Mouse (Mus musculus) neural tube, embryonic 15.5 days (tissue): ENCODE results near the gene Hoxa9. TPM values are rescaled to one million over a fixed set of nuclear protein-coding genes. Genes with fewer than 3 reads are reported as not detected.

ENCODE experiments used
- ATAC-seq: fragments of 200-750 bp; cut with Nextera tagmentation; 2 replicates; pipeline ENCODE4 v1.8.0; 2017; ENCODE audit warnings: mild to moderate bottlenecking, moderate TSS enrichment, moderate library complexity; ENCODE audit not compliant: low FRiP score
- H3K27ac ChIP-seq: fragments of 300-500 bp; sonication (generic); replicated peaks from 2 replicates; pipeline ENCODE4 v1.5.1; 2015; ENCODE audit warnings: mild to moderate bottlenecking, inconsistent platforms
- H3K27me3 ChIP-seq: fragments of 300-500 bp; sonication (generic); replicated peaks from 2 replicates; pipeline ENCODE4 v1.6.1; 2015; ENCODE audit warnings: inconsistent platforms
- H3K36me3 ChIP-seq: fragments of 300-500 bp; sonication (generic); 2 replicates; pipeline ENCODE4 v1.6.1; 2015; ENCODE audit warnings: inconsistent platforms
- H3K4me1 ChIP-seq: fragments of 300-500 bp; sonication (generic); 2 replicates; pipeline ENCODE4 v1.6.1; 2015; ENCODE audit warnings: inconsistent platforms
- H3K4me2 ChIP-seq: fragments of 300-500 bp; sonication (generic); 2 replicates; pipeline ENCODE4 v1.6.1; 2015; ENCODE audit warnings: inconsistent platforms, mild to moderate bottlenecking, moderate library complexity
- H3K4me3 ChIP-seq: fragments of 300-500 bp; sonication (generic); replicated peaks from 2 replicates; pipeline ENCODE4 v1.5.1; 2015; ENCODE audit warnings: mild to moderate bottlenecking, inconsistent platforms
- H3K9ac ChIP-seq: fragments of 300-500 bp; sonication (generic); replicated peaks from 2 replicates; pipeline ENCODE4 v1.6.1; 2015; ENCODE audit warnings: mild to moderate bottlenecking, inconsistent platforms
- H3K9me3 ChIP-seq: fragments of 300-500 bp; sonication (generic); replicated peaks from 2 replicates; pipeline ENCODE4 v1.6.1; 2016; ENCODE audit warnings: inconsistent platforms
- WGBS: fragments of 180-500 bp; shearing (Covaris S2); methylation state at CpG from one replicate; pipeline ENCODE4 v1.1.7; 2015; ENCODE audit warnings: mixed read lengths; 5-methylcytosine and 5-hydroxymethylcytosine counted together
- polyA plus RNA-seq: library from polyadenylated mRNA; unstranded; fragments of >200 nt; fragmentation: Nextera tagmentation; extraction: Ambion mirVana; gene quantifications from 2 replicates; pipeline ENCODE4 v1.2.1, GENCODE M21; 2015

Gene Hoxa9
- polyA plus RNA-seq, 1 experiment from 2014 or later, result 77.5 TPM

GRCm38 (mm10) chr6:52216691-52217458, 14.0 kb downstream of the Hoxa9 start:
- Histone ChIP-seq H3K4me1 (peaks cover 61% of the 10 kb centered on the region), H3K4me2 (peak overlapping the region; percentile 85), H3K27me3 (no peaks in the 10 kb centered on the region), H3K9ac (peak overlapping the region; percentile 92), H3K9me3 (no peaks in the 10 kb centered on the region), H3K27ac (peak overlapping the region; percentile 100), H3K36me3 (no peaks in the 10 kb centered on the region), H3K4me3 (peak overlapping the region; percentile 81)
- under 1% methylated on average over 60 of the region's 60 CpGs for WGBS
- ATAC-seq, result peak; percentile 27; the same call in 1 of the 2 replicates

- 2% methylated on average over 30 of the region's 30 CpGs for WGBS
- Histone ChIP-seq H3K36me3 (no peaks in the 10 kb centered on the region), H3K27ac (peak overlapping the region; percentile 100), H3K27me3 (no peaks in the 10 kb centered on the region), H3K9me3 (no peaks in the 10 kb centered on the region), H3K4me2 (peak overlapping the region; percentile 85), H3K4me1 (peaks cover 59% of the 10 kb centered on the region), H3K4me3 (peak overlapping the region; percentile 81), H3K9ac (peak overlapping the region; percentile 92)
- ATAC-seq, result no peak
These were observed 14.9 kb downstream of the Hoxa9 start for GRCm38 (mm10) chr6:52215771-52216535.

DNA sequence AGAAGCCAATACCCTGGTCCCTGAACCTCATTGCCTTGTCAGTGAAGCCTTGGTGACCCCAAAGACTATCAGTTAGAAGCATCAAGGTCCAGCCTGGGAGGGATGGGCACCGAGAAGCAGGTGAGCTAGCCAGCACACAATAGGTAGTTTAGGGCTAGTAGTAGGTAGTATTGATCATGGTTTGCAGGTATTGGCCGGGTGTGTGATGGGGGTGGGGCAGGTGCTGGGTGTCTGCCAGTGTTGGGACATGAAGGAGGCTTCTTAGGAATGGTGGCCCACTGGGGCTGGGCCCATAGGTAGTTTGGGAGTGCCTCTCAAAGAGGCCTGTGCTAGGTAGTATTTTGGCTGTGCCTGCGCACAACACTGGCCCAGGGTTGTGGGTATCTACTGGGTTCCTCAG, 15.8 kb downstream of the Hoxa9 start:
- Histone ChIP-seq H3K36me3 (no peaks in the 10 kb centered on the region), H3K4me2 (peak overlapping the region; percentile 85), H3K4me1 (peaks cover 54% of the 10 kb centered on the region), H3K9ac (peak overlapping the region; percentile 99; the same call in 1 of the 2 replicates), H3K4me3 (peak overlapping the region; percentile 81), H3K27ac (peak overlapping the region; percentile 100), H3K9me3 (no peaks in the 10 kb centered on the region), H3K27me3 (no peaks in the 10 kb centered on the region)
- ATAC-seq, result no peak
- WGBS, result 18% methylated on average over 3 of the region's 3 CpGs

DNA sequence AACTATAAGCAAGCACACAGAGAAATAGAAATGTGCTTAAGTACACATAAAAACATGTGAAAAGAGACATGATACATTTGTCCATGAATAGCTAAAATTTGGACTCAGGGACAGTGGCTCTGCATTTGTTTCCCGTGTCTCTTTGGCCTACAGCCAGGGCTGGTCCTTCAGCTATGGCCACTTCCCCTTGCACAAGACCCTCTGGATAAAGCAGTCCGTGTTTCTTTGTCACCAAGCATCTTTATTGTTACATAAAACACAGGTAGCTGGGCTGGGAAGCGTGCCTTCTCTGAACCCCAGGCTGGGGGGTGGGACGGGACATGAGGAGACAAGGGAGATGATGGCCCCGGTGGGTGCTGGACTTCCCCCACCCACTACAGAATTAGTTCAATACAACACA, 16.6 kb downstream of the Hoxa9 start:
- peak overlapping the region; percentile 81 for H3K4me3 ChIP-seq
- peak overlapping the region; percentile 85 for H3K4me2 ChIP-seq
- H3K9ac ChIP-seq, result peak overlapping the region; percentile 99
- WGBS, result 8% methylated on average over 5 of the region's 5 CpGs
- peak overlapping the region; percentile 100 for H3K27ac ChIP-seq
- H3K9me3 ChIP-seq, result no peaks in the 10 kb centered on the region
- H3K27me3 ChIP-seq, result no peaks in the 10 kb centered on the region
- no peaks in the 10 kb centered on the region for H3K36me3 ChIP-seq
- ATAC-seq, result no peak
- peaks cover 57% of the 10 kb centered on the region for H3K4me1 ChIP-seq

DNA sequence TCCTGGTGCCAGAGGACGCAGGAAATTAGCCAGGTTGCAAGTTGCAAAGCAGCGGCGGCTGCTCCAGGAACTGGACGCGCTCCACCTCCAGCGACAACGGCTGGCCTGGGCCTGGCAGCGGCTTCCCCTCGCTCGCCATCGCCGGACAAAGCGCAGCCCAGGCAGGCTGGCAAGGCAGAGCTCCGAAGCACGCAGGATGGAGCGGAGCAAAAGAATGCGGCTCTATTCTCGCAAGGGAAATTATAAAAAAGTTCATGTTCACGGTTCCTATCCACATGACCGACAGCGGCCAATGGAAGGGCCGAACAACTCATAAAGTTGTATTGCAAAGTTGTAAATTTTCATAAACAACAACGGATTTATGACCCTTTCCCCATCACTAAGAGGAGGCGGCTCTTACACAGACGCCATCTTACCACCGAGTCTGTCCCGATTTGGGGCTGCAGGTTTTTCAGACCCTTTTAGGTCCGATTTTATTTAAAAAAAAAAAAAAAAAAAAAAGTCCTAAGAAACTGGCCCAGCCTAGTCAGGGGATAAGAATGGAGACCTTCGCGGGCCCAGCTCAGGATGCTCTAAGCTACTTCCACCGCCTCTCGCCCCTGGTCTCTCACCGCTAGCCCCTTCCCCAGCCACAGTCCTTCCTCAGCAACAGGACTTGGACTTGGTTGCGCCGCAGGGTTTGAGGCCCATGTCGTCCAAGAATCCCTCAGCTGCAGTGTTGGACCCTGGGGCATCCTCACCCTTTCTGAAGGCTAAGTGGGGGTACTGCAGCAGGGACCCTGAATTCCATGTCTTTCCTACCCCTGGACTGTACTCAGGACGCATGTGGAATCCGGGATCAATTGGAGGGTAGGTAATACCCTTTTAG, 17.5 kb downstream of the Hoxa9 start, which contains the start of the genes Hoxa3 and Gm28308:
Gene Hoxa3, minus strand, starts transcription at position 218 of the 868 bp plus-strand sequence.
Gene Gm28308, minus strand, starts transcription at position 221 of the 868 bp plus-strand sequence.
- peaks cover 57% of the 10 kb centered on the region for H3K4me1 ChIP-seq
- H3K27me3 ChIP-seq, result no peaks in the 10 kb centered on the region
- peak within 1 kb of the TSS; percentile 81 for H3K4me3 ChIP-seq
- no peaks in the 10 kb centered on the region for H3K9me3 ChIP-seq
- ATAC-seq, result peak; percentile 74
- H3K9ac ChIP-seq, result peak within 1 kb of the TSS; percentile 99
- peak within 1 kb of the TSS; percentile 85 for H3K4me2 ChIP-seq
- H3K36me3 ChIP-seq, result no peaks in the 10 kb centered on the region
- H3K27ac ChIP-seq, result peak within 1 kb of the TSS; percentile 100
- 4% methylated on average over 38 of the region's 38 CpGs for WGBS

GRCm38 (mm10) chr6:52212556-52213118, 18.3 kb downstream of the Hoxa9 start:
- Histone ChIP-seq H3K4me3 (peak overlapping the region; percentile 81), H3K27me3 (no peaks in the 10 kb centered on the region), H3K9ac (peak overlapping the region; percentile 99), H3K36me3 (no peaks in the 10 kb centered on the region), H3K4me1 (peaks cover 57% of the 10 kb centered on the region), H3K9me3 (no peaks in the 10 kb centered on the region), H3K27ac (peak overlapping the region; percentile 100), H3K4me2 (peak overlapping the region; percentile 85)
- peak; percentile 18 for ATAC-seq
- under 1% methylated on average over 22 of the region's 22 CpGs for WGBS

DNA sequence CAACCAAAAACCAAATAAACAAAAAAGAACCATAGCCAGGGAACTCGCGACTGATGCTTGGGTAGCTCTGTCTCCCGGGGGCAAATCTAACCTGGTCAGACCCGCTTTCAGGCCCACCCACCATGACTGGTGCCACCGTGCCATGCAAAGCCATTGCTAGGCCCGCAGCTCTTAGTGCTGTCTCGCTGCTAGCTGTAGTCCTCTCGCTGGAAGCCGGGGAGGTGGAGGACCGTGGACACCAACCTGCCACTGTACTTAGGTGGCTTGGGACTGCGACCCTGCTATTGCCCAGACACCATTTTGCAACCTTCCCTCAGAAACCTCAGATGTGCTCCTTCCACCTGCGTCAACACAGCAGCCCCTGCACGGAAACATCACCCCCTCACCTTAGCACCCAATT, 18.9 kb downstream of the Hoxa9 start:
- Histone ChIP-seq H3K27ac (peak overlapping the region; percentile 100), H3K27me3 (no peaks in the 10 kb centered on the region), H3K4me2 (peak overlapping the region; percentile 85), H3K36me3 (no peaks in the 10 kb centered on the region), H3K4me1 (peaks cover 62% of the 10 kb centered on the region), H3K9ac (peak overlapping the region; percentile 99), H3K4me3 (peak overlapping the region; percentile 81), H3K9me3 (no peaks in the 10 kb centered on the region)
- 5% methylated on average over 13 of the region's 13 CpGs for WGBS
- ATAC-seq, result no peak

DNA sequence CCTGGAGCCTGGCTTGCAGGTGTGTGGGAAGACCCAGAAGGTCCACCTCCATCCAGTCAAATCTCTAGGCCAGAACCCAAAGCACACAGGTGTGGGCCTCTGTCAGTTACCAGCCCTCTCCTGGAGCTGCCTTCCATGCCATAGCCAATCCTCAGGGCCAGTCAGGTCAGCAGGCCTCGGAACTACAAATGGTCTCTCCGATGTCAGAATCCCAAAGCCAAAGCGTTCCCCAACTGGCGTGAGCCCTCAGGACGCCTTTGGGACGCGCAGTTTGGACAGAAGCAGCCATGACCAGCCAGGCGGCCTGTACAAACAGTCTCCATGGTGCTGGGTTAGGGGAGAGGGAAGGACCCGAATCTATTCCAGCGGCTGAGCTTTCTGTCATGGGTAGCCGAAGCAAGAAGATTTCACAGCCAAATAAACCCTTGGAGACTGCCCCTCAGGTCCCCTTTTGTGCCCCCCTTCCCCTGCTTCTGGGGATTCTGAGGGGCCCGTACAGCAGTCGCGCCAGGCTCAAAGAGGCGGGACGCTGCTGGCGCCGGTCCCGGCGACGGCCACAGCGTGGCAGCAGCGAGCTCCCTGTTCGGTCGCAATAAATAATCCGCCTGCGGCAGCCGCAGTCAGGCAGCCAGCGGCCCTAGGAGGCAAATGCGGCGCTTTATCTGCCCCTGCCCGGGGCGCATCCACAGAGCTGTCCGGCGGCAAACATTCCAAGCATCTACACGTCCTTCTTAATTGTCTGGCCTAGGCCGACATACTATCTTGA, 19.5 kb downstream of the Hoxa9 start:
- Histone ChIP-seq H3K9ac (peak overlapping the region; percentile 99), H3K4me1 (peaks cover 68% of the 10 kb centered on the region), H3K4me2 (peak overlapping the region; percentile 85), H3K4me3 (peak overlapping the region; percentile 81), H3K9me3 (no peaks in the 10 kb centered on the region), H3K36me3 (no peaks in the 10 kb centered on the region), H3K27me3 (no peaks in the 10 kb centered on the region), H3K27ac (peak overlapping the region; percentile 100)
- ATAC-seq, result peak; percentile 29
- WGBS, result 2% methylated on average over 37 of the region's 37 CpGs

- Histone ChIP-seq H3K36me3 (0 out of 2 replicates have a peak, but pooled peaks cover 3% of the 10 kb centered on the region), H3K9me3 (no peaks in the 10 kb centered on the region), H3K4me1 (peaks cover 68% of the 10 kb centered on the region), H3K27me3 (no peaks in the 10 kb centered on the region), H3K9ac (peak overlapping the region; percentile 63), H3K4me2 (peak overlapping the region; percentile 85), H3K27ac (peak overlapping the region; percentile 89), H3K4me3 (peak overlapping the region; percentile 81)
- 6% methylated on average over 12 of the region's 12 CpGs for WGBS
- no peak for ATAC-seq
These were observed 21.2 kb downstream of the Hoxa9 start for GRCm38 (mm10) chr6:52209685-52210046.

DNA sequence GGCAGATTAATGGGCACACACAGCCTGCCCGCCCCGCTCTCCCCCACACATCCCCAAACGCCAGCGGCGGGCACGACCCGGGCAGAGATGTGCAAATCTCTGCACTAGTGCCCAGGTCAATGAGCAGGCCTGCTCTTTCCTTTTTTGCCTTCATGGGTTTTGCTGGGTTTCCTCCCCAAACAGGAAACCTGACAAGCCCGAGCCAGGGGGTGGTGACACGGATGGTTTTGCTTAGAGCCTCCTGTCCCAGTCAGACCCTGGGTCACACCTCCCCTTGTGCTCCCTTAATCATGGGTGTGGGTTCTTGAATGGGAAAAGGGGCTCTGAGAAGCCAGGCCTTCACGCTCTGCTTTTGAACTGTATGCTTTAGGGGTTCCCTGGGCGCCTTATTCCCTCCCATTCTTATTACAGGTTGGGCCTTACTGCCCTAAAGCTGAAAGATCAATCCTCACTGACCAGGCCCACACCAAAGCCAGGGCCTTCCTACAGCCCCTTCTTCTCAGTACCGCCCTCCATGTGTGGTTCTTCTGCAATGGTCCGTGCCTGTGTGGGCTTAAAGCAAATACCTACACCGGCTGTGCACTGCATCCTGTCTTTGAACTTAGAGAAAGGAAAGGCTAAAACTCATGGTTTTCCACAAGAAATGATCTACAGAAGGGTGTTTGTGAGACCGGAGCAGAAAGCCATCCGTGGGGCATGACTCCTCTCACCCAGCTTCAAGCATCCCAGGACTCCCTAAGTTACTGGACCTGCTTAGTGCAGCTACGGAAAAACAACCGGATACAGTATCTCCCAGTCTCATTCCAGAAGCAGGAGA, 21.8 kb downstream of the Hoxa9 start:
- Histone ChIP-seq H3K4me1 (peaks cover 68% of the 10 kb centered on the region), H3K4me3 (peak overlapping the region; percentile 81), H3K9me3 (no peaks in the 10 kb centered on the region), H3K27me3 (no peaks in the 10 kb centered on the region), H3K36me3 (0 out of 2 replicates have a peak, but pooled peaks cover 3% of the 10 kb centered on the region), H3K9ac (peak overlapping the region; percentile 63), H3K4me2 (peak overlapping the region; percentile 85), H3K27ac (peak overlapping the region; percentile 89)
- WGBS, result 3% methylated on average over 18 of the region's 18 CpGs
- ATAC-seq, result no peak; the same call in 1 of the 2 replicates
